Mouse (Mus musculus): ENCODE results near the gene Prm2.

- TF ChIP-seq CTCF (IDR thresholded peaks at IDR 0.05; ENCODE audit: insufficient read depth, low read length) (no peak), POLR2A (IDR thresholded peaks at IDR 0.05; ENCODE audit: borderline replicate concordance, extremely low read depth, low read depth, low read length) (no peak)
These were observed 25.5 kb upstream of the Prm2 start for GRCm38 (mm10) chr16:10821387-10821786.
